Mouse (Mus musculus) spleen, adult 12 weeks (tissue): ENCODE results near the gene Arhgap30.
A peak's percentile ranks its signal among the peaks of the same experiment; 100 is the strongest.

Source experiments
- DNase-seq: peaks from one replicate; pipeline ENCODE4 v3.0.0; 2022; ENCODE audit warnings: low spot score

The Arhgap30 gene

DNA sequence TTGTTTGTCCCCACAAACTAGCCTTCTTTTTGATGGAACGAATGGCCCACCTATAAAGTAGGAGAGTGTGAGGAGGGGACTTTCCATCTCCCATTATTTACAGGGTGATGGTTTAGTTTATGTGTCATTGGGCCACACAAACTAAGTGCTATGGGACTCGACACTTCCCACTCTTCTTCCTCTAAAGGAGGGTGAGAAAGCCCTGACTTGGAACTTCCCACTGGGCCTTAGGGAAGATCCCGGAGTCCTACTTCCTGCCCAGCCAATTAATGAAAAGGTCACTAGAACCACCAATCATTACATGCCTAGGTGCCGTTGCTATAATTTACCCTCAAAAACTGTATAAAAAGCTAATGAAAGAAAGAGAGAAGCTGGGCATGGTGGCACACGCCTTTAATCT lies 43.4 kb downstream of the Arhgap30 start:
- DNase-seq: no peak

DNA sequence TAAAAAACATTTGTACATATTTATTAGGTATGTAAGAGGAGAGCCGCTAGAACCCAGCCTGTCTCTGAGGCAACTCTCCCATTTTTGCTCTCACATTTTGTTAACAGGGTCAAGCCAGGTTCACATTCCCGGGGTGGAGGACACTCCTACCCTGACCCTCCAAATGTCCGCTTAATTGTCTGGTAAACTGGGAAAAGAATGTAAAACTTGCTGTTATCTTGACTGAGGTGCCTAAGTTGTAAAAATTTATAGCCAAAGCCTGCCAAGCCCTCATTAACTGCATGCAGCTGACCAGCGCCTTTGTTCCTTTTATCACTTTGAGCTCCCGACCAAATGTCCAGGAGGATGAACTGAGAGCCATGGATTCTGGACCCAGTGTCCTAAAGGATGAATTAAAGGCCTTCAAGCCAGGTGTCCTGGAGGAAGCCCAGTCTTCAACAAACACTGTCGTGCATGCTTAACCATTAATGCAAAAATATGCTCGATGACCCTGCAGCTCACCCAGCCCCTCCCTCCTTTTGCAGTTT lies 46.6 kb downstream of the Arhgap30 start:
- no peak for DNase-seq

- DNase-seq: no peak
Observed at GRCm38 (mm10) chr1:171435974-171436373, 47.2 kb downstream of the Arhgap30 start.

- DNase-seq: peak; percentile 32
Observed at GRCm38 (mm10) chr1:171437264-171438013, 48.7 kb downstream of the Arhgap30 start, which contains the start of gene F11r. Gene F11r, plus strand, starts transcription at chr1:171437535.

DNA sequence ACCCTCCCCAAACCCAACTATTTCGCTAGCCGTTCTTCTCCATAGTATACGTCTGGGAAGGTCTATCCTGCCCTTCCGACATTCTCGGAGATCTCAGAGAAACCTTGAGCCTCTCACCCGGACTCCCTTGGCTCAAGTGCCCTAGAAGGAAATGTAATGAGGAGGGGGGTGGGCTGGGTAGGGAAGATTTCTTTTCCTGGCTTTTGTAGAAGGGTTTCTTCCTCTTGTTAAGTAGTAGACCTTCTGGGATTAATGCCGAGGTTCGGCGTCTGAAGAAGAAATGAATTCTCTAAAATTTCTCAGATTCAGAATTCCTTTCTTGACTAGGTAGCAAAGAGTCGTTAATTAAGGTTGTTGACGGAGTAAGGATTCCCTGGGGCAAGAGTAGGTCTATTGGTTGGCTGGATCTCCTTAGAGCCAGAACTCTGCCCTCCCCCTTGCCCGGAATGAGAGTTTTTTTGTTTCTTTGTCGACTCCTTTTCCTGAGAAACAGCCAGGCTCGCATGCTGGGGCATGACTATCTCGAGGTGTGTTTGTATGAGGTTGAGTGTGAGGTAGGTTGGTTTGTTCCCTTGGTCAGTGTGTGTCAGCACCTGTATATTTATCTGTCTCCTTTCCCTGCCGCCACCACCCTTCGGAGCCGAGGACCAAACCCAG lies 49.4 kb downstream of the Arhgap30 start:
- DNase-seq: no peak

DNA sequence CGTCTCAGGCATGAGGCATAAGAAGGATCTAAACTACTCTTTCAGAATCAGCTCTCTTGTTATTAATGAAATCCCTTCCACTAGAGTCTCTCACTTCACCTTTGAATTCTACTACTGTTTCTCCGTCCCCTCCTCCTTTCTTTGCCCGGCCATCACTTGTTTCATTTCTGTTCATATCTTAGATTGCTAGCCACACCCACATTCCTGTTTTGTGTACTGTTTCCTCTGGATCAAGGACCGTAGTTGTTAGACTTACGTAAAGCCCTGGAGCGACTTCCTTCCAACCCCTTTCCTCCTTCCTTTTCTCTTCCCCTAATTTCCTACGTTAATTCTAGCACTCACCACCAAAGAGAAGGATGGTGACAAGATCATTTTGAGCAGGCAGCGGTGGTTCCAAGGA lies 50.3 kb downstream of the Arhgap30 start:
- no peak for DNase-seq

- no peak for DNase-seq
Observed at GRCm38 (mm10) chr1:171440025-171440725, 51.4 kb downstream of the Arhgap30 start.

- no peak for DNase-seq
Observed at GRCm38 (mm10) chr1:171441466-171442412, 53.0 kb downstream of the Arhgap30 start.

DNA sequence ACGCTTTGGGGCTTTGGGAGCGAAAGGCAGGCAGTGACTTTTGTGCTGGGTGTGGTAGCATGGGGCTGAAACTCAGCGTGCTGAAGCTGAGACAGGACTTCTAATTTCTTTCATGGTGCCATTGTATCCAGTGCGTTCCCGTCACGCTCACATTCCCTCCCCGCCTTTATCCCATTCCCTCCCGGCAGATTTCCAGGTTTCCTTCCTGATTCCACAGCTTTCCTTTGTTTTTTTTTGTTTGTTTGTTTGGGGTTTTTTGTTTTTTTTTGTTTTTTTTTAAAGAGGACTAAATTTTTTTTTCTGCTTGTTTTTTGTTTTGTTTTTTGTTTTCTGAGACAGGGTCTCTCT lies 53.6 kb downstream of the Arhgap30 start:
- no peak for DNase-seq

- DNase-seq: no peak
Observed at GRCm38 (mm10) chr1:171445050-171445449, 56.3 kb downstream of the Arhgap30 start.

DNA sequence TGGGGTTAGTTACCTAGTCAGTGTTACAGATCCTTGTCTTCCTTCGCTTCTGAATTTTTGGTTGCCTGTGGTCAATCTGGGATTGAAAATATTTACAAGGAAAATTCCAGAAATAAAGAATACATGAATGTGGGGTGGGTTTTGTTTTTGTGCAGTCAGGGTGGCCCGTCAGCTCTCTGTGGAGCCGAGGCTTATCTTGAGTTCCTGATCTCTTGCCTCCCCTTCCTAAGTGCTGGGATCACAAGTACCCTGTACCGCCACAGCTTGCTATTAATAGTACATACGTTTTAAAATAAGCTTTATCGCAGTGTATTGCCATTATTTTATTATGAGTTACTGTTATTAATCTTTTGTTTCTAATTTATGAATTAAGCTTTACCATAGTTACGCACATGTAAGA lies 58.1 kb downstream of the Arhgap30 start:
- no peak for DNase-seq

- no peak for DNase-seq
Observed at GRCm38 (mm10) chr1:171447692-171448091, 58.9 kb downstream of the Arhgap30 start.

GRCm38 (mm10) chr1:171450062-171450461 lies 61.3 kb downstream of the Arhgap30 start:
- no peak for DNase-seq

DNA sequence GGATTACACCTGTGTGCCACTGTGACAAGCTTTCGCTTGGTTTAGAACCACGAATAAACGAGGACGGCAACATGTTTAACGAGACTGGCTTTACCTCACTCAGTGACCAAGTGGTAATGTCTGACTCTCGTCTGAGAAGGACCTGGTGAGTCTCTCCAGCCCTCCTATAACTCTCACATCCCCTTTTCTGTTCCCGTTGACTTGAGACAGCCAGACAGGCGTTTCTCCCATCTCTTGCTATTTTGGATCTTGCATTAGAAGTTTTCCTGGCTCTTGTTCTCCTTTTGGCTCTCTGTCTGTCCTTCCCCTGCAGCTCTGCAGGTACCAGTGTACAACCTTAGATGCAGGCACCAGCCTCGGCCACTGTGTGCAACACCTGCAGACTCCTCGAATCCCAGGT lies 62.2 kb downstream of the Arhgap30 start:
- no peak for DNase-seq

DNA sequence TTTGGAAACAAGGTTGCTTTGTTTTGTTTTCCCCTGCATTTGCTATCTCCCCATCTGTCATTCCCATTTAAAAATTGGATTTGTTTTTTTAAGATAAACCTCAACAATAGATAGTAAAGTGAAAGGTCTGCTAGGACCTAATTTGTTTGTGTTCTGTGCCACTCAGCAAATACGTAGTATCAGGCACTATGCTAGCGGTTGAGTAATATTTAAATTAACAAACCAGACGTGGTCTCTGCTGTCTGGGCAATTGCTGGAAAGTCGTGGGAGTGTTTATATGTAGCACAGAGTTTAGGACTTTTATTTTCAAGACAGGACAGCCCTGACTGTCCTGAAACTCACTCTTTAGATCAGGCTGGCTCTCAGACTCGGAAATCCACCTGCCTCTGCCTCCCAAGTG lies 63.8 kb downstream of the Arhgap30 start:
- DNase-seq: no peak

DNA sequence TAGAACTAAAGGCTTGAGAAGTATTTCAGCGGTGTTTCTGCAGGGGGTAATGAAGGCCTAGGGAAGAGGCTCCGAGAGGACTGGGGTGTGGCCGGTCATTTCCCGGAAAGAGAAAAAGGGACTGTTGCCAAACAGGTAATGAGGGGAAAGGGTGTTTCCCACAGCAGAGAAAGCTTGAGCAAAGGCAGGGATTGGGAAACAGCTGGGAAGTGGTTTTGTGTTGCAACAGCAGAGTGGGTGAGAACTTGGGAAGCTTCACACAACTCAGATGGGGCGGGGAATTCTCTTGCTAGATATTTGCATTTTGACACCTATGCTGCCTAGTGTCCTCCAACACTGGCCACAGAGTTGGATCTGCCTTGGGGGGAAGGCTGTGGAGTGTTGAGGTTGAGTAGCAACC lies 64.2 kb downstream of the Arhgap30 start:
- DNase-seq: no peak

- no peak for DNase-seq
Observed at GRCm38 (mm10) chr1:171454926-171455325, 66.2 kb downstream of the Arhgap30 start.

DNA sequence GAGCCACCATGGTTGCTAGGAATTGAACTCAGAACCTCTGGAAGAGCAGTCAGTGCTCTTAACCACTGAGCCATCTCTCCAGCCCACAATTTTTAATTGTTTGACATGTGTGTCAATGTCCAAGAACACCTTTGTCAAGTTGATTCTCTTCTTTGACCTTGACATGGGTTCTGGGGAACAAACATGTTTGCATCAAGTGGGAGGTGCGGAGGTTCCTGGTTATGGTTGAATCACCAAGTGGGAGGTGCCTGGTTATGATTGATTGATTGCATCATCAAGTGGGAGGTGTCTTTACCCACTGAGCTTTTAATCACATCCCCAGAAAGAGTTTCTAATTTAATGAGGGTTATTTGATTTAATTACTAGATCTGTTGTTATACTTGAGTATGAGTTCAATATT lies 68.8 kb downstream of the Arhgap30 start:
- no peak for DNase-seq

DNA sequence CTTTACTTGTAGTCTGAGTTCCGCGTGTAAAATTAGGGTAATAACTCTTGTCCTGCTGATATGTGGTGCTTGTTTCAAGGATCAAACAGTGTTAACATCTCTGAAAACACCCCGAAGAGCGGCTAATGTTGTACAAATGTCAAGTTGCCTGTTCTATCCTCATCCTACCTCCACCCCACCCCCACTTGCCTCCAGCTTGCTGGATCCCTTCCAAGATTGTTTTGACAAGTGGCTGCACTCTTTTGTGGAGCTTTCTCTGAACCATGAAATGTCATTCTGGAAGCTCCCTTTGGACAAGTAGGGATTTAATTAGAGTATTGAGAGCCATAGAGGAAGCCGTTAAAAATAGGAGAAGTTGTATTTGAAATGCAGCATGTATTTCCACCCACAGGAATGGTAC lies 71.0 kb downstream of the Arhgap30 start:
- DNase-seq: no peak
